Mouse (Mus musculus) 3T3-L1 (cell line): ENCODE data around the gene Bcas3.

Experiments
- DNase-seq: peaks from one replicate; pipeline ENCODE4 v3.0.0-alpha.2; 2015; ENCODE audit warnings: low read depth, low spot score

Gene Bcas3

DNA sequence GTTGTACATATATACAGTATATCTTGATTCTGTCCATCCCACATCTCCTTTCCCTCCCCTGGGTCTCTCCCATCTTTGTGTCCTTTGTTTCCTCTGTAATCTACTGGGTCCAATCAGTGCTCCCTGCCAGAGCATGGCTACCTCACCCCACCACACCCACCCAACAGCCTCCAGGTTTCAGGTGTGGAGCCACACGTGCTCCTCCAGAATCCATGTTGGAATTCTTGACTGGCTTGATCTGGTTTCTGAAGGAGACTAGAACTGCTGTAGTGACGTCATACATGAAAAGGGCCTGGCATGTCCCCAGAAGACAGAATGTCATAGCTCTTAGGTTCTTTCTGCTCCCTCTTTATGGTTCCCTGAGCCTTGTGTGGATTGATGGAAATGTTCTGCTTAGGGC, 395.9 kb downstream of the Bcas3 start:
- DNase-seq, result no peak

DNA sequence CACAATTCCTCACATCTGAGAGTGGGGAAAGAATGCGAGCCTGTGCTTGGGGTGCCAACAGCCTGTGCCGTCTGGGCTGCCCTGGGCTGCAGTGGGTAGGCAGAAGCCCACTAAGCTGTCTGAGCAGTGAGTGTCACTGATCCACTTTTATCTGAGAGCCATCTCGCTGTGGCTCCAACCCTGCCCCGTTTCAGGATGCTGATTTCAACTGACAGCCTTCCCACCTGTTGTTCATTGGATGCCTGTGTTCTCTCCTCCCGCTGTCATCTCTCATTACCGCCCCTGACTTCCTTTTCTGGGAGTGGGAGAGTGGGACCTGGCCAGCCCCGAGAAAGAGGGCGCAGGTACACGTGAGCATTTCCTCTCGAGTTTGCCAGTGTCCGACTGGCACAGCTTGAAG, 398.2 kb downstream of the Bcas3 start:
- no peak for DNase-seq

DNA sequence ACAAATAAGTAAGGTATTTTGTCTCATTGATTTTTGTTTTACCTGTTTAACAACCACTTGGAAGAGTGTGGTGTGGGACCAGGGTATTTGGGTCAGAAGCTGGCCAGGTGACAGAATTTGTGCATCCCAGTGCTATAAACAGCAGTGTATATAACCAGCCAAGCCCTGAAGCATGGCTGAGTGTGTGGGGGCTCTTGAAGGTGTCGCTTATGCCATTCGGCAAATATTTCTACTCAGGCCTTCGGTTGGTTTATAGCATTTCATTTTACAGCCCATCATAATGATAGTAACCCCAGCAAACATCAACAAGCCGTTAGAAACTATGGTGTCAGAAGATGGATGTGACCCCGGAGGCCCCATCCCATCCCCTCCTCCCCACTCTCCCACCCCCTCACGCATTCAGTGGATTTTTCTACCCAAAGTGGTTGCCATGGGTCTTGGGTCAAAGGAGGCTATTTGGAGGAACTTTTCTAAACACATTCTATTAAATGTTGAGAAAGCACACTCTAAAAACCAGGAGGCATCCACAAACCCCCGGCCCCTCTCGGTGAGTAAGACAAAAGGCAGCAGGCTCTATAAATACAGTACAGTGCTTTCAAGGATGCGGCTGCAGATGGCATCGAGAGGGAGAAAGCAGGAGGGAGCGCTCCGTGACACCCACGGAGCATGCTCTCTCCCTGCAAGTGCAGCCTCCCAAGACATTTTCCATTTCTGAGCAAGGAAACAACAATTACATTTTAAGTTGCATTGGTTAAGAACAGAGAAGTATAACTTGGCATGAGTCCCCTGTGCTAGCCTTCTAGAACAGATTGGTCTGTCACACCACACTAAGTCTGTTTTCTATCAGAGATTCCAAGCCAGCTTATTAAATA, 401.9 kb downstream of the Bcas3 start:
- no peak for DNase-seq

DNA sequence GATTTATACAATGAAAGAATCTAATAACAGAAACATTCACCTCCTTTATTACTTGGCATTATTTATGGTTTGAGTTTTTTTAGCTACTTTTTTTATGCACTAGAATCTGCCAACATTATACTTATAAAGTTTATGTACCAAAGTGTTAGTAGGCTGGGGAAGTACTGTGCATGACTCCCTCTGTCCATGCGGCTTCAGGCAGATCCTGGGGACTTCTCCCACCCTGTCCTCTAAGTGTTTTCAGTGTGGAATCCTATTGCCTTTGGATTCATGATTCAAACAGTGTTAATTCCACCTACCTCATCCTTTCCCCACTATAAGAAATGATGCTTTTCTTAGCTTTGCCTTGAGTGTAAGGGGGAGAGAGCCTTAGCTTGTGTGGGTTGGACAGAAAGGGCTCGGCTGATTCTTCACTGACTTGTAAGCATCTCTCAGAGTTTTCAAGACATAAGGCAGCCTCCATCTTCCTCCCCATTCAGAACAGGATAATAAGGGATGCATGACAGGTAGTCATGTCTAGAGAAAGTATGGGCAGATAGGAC, 402.6 kb downstream of the Bcas3 start:
- no peak for DNase-seq

DNA sequence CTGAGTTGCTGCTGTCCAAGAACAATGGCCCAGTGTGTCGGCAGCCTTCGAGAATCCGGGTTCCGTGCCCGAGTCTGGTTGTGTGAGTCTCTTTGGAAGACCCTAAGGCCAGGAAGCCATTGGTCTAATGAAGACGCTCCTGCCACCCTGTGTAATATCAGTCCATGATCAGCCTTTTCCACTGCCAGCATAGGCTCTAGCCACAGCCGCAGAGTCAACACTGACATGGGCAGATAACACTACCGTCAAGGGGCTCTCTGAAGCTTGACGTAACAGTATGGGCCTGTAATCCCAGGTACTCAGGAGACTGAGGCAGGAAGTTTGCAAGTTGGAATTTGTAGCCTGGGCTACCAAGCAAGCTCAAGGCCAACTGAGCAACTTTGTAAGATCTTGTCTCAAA, 405.9 kb downstream of the Bcas3 start:
- DNase-seq, result no peak

DNA sequence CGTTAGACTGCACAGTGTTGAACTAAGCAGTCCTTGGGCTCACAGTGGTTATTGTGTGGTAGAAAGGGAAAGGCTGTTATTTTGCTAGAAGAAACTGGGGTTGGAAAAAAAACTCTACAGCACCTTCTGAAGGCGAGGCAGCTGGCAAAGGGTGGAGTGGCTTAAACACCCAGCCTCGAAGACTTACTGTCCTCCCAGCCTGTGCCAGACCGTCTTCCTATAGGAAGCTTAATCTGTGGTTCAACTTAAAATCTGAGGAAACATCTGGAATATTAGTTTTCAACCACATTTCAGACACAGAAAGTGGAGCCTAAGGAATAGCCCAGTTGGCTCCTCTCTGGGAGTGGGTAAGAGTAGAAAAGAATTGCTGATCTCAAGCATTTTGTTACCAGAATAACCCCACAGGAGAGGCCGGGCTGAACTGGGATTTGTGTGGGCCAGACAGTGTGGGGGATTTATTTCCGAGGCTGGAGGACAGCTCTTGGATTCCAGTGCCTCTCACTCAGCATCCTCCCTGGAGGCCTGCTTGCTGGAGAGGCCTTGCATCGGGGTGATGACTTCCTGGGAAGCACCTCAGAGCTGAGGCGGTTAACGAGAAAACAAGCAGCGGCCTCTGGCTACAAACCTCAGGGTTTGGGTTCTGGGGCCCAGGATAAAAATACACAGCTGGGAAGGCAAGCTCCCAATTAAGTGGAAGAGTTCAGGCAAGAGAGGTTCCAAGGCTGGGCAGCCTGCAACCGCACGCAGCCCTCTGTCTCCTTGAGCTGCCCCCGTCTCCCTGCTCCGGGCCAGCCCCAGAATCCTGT, 406.9 kb downstream of the Bcas3 start:
- DNase-seq, result peak; percentile 21

DNA sequence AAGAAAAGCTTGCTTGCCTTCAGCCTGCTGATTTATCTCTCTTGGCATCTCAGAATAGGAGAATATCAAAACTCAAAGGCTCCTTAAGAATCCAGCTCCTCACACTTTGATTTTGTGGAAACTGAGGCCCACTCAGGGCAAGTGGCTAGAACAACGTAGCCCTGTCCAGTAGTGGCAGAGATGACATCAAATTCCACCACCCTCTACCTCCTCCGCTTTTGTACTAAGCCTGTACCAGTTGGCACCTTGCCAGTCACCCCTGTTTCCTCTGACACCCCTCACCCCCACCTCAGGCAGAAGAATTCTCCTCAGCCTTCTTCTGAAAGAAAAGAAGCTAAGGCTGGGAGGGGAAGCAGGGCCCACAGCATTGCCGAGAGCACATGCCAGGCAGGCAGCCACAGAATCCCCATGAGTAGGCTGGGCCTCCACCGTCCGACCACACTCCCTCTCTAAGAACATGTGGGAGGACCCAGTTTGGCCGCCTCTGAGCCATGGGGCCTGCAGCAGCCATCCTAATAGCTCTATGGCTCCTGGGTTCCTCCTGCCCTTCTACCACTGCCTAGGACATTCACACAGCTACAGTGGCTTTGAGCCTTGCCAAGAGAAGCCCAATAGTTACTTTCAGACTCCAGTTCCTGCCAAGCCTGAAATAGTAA, 407.6 kb downstream of the Bcas3 start:
- DNase-seq, result peak; percentile 43

DNA sequence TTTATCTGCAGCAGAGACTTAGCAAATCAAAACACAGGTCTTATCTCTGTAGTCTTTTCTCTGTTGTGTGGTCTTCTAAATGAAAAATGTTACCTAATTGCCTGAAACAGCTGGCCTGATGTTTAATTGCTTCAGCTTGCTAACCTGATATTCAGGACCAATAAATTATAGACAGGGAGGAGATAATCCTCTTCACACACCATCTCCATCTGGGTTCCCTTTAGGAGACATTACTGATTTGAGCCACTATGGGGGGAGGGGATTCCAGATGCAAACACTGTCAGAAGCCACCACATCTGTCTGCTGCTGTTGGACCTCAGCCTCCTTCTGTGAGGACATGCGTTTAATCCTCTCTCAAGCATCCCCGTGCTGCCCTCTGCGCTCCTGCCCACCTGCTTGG, 408.2 kb downstream of the Bcas3 start:
- no peak for DNase-seq

DNA sequence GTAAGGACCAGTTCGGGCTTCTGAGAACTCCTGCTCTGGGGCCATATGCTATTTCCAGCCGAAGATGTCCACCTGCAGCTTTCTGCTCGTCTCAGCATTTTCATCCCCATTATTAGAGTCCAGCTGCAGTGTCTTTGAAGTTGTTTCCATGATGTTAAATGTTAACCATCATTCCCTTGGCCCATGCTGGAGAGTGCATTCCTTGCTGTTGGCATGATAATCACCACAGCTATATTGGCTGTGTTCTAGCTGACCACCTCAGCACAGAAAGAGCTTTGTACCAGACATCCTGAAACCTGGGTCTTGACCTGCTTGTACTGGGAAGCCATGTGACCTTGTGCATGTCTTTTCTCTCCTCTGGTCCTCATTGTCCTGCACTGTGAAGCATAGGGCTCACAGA, 410.7 kb downstream of the Bcas3 start:
- DNase-seq, result no peak

DNA sequence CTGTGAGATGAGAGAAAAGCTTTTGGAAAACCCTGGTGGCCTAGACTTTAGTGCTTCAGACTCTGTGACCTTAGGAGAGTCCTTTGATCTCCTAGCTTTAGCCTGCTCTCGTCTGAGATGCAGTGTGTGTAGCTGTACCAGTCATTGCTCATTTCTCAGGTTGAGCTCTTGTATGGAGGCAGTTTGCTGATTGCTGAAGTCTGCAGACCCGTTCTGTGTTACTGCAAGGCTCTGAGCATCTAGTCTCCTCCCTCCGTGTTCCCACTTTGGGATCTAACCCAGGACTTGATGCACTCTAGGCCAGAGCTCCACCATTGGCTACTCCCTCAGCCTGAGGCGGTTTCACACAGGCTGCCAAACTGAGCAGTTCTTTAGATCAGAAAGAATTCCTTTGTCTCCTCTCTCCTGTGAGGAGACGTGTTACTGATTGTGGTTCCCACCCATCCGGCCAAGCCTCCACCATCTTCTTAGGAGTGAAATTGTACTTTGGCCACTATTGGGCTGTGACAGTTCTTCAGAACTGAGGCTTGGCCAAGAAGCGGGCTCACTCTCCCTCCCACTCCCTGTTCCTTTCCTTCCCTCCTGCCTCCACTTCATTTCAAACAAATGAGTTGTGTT, 413.2 kb downstream of the Bcas3 start:
- no peak for DNase-seq

DNA sequence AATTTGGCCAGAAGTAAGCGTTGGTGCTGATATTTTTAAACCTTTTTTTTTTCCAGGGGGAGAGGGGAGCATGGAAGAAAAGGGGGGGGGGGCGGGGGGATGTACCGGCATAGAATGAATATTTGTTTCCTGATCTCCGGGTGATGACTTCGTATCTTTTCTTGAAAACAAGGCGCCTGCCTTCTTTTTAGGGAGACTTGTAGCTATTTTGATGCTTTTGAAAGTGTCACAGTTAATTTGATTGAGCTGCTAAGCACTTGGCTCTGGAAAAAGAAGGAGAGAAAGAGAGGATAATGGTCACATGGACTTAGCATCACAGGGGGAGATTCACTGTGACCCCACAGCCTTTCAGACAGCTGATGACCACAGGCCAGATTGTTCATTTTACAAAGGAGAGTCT, 413.8 kb downstream of the Bcas3 start:
- no peak for DNase-seq

DNA sequence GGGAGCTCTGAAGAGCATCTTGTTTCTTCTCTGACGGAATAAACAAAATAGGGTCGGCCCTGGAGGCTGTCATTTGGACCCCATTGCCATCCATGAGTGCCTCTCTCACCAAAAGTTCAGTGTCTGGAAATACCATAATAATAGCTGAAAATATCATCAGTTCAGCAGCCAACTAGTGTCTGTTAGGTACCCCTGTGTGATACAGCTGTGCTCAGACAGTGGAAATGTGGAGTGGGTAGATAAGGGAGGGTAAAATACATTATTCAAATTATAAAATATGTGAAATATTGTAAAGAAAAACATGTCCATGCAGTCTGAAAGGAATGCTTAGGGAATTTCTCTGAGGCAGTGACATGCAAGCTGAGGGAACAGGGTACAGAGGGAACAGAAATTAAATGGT, 416.8 kb downstream of the Bcas3 start:
- no peak for DNase-seq

DNA sequence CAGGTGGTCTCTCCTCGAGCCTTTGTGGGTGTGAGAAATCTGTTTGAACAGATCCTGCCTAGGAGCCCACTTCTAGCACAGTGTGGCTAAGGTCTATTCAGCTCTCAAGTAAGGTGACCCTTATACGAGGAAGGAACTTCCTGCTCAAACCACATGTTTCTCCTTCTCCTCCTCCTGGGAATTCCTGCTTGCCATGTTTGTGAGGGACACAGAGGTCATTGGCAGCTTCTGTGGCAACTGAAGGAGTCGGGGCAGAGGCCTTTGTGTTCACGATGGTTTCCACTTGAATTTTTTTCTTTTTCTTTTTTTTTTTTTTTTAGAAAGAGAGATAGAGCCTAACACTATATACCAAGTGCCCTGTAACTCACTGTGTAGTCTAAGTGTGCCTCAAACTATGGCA, 420.4 kb downstream of the Bcas3 start:
- no peak for DNase-seq

DNA sequence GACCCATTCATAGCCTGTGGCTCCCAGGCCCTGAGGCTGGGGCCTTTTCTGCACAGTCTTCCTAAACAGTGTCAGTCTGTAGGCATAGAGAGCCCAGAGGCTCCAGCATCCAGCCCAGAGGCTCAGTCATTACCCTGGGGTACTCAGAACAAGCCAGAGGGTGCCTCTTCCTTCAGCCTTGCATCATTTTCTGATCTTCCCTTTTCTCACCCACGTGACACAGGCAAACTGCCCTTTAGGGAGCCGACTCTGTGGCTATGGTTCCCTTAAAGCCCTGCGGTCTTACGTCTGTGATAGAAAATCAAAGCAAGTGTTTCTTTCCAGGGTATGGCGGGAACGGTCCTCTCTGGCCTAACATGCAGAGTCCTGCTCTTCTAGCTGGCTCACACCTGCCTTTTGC, 421.7 kb downstream of the Bcas3 start:
- no peak for DNase-seq

DNA sequence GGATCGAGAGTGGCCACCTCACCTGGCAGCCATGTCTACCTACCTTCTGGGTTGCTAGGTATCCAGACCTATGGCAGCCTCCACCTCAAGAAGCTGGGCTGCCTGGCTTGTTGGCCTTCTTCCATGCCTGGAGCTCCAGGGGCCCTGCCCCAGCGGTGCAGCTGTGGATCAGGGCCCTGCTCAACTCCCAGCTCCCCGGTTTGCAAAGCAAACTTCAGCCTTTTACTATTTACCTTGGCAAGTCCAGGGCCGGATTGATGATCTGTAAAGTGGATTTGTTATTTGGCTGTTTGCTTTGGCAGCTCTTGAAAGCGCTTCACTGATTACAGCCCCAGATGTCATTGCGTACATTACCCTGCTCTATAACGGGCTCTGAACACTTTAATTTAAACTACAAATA, 422.5 kb downstream of the Bcas3 start:
- DNase-seq, result no peak

DNA sequence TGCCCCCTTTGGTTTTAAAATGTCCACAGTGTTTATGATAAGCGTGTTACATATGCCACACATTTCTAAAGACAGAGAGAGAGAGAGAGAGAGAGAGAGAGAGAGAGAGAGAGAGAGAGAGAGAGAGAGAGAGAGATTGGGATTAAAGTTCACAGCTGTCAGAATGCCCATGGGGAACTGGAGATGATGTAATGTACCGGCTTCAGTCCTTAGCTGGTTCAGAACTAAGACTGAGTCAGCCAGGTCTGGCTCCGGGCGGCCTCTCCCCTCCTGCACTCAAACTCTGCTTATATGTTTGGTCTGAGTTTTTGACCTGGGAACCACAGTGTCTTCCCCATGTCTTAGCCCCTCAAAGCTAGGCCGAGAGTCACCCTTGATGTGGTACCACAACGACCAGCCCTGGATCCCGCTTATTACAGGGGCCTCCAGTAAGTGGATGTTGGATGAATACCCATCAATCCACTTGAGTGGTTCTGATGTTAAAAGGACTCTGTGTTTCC, 423.9 kb downstream of the Bcas3 start:
- DNase-seq, result peak; percentile 54

DNA sequence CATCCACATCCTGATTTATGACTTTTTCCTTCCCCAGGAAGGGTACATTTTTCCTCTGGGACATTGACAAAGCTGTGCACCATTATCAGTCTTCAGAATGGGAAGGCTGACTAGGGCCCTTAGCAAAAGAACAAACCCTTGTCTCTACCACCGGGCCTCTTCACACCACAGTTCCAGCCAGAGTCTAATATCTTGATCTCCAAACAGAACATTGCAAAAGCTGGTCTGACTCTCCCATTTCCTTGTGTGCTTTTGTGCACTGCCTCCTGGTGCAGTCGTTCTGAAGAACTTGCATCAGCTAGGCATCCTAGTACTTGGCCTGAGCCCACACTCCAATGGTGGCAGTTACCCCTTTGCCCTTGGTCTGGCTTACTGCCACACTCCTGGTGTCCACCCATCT, 425.0 kb downstream of the Bcas3 start:
- no peak for DNase-seq

DNA sequence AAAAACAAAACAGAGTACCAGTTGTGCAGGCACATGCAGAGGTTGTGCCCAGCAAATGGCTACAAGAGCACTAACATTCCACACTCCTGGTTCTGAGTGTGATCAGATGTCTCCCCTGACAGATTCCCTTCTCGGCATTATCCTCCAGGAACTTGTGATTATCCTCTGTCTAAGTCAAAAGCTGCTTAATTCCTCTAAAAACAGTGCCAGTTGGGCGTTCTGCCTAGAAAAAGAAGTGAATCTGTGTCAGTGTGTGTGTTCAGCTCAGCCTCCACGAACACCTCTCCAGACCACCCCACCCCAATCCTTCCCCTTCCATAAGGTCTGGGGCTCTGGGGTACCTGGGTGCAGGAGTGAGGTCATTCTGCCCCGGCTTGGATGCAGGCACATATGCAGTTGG, 427.3 kb downstream of the Bcas3 start:
- no peak for DNase-seq

DNA sequence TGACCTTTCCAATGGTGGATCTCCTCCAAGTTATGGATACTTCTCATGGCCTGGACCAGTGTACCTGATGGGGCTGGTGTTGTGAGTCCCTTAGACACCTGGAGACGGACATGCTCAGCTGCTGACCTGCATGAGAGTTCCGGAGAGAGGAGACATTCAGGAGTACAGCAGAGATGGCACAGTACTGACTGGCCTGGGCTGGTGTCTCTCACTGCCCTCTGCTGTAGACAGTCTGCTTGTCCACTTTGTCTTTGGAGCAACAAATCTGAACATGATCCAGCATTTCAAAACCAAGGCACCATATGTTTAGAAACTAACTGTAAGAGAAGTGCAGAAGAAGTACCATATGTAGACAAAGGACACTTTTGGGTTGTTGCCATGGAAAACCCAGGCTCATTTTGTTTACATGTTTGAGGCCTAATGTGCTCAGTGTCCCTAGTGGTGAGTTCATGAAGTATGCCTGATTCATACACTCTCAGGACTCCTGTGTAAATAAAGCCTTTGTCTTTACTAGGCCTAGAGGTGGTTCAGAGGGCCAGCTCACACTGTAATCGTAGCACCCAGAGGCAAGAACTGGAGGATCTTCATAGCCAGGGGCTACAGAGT, 433.2 kb downstream of the Bcas3 start:
- DNase-seq, result peak; percentile 88

DNA sequence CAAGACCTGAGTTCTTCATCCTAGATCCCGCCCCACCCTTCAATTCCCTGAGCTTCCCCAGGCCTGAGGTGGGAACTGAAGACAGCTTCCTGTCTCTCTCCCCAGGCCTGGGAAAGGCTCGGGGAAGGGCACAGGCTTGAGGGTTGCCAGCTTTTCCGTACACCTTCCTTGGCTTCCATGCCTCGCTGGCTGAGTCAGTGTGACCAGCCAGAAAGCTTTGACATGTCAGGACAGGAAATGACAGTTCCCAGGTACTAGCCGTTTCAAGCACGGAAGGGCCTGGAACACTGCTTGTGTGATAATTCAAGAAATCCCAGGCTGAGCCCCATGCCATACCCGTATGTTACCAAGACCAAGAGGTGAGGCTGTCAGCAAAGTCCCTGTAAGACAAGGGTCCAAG, 436.8 kb downstream of the Bcas3 start:
- no peak for DNase-seq

DNA sequence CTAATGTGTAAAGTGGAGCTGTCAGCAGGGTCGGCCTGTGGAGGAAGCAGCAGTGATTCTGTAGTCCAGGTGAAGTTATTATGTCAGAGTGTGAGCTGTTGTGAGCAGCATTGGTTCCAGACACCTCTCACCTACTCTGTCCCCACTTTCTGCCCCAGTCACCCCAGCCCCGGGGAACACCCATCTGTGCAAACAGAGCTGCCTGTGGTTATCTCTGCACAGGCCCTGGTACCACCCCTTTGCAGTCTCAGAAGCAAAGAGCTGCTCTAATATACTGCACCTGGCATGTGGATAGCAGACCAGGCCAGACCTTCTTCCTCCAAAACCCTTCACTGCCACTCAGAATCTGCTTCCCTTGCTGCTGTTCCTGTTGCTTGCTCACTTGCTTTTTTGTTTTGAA, 437.3 kb downstream of the Bcas3 start:
- DNase-seq, result no peak
